Mouse (Mus musculus): ENCODE measurements around the gene 1700025G04Rik. TPM values are rescaled to one million over a fixed set of nuclear protein-coding genes. Genes with fewer than 3 reads are reported as not detected.
A peak's percentile ranks its signal among the peaks of the same experiment; 100 is the strongest.

1700025G04Rik gene
- polyA plus RNA-seq, 1 experiment from 2014 or later = 16.7 TPM

DNA sequence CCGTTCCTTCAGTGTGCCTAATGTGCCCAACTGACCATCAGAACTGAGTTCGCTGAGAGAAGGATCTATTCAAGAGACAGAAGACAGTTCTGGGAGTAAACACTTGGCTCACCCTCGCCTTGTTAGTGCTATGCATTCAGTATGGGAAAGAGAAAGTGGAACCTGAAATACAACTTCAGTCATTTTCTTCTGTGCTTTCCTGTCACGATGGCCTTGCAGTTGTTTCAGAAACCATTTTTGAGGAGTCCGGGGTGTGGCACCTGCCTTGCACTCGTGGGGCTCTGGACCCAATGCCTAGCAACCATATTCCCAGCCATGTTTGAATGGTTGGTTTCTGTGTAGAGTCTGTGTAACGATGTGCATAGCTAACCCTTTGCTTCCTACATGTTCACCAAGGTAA, 115.5 kb downstream of the 1700025G04Rik start:
- no peak overlapping the region for H3K4me2 ChIP-seq (ENCODE audit: low read depth, low read length)
- H3K27ac ChIP-seq (ENCODE audit: low read length) = no peak overlapping the region
- WGBS = 85% methylated on average over 7 of the region's 7 CpGs
- H3K27me3 ChIP-seq (ENCODE audit: control insufficient read depth, insufficient read depth, low read depth, low read length) = no peaks in the 10 kb centered on the region
- H3K9ac ChIP-seq (ENCODE audit: low read length) = no peak overlapping the region
- peaks cover 13% of the 10 kb centered on the region for H3K4me1 ChIP-seq (replicated peaks; ENCODE audit: control insufficient read depth, insufficient read depth, low read length)
- H3K36me3 ChIP-seq (ENCODE audit: control insufficient read depth, insufficient read depth, low read length) = no peaks in the 10 kb centered on the region
- no peak overlapping the region for H3K4me3 ChIP-seq (ENCODE audit: low read length)
- ATAC-seq (ENCODE audit: low read depth) = no peak
- no peaks in the 10 kb centered on the region for H3K9me3 ChIP-seq (ENCODE audit: control insufficient read depth, low read length)

DNA sequence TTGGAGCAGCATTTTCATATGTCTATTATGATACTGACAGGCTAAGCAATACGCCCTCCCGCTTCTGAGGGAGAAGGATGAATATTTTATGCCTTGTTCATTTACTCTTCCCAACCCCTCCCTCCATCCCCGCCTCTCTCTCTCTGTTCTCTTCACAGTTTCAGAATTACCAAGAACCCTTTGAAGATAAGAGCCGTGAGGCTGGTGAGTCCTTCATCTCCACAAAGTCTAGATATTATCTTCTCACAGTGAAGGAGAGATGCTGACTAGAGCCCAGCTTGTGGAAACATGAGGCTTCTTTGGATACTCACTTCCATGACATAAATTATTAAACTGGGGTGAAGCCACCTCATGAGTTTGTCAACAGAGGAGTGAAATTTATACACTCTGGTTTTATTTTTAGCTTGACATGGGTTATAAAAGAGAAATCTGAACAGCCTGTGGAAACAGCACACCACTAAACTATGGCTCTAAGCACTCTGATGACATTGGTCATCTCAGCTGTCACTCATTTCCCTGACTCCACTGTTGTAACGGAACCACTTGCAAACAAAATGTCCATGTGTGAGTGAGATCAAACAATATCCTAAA, 116.7 kb downstream of the 1700025G04Rik start:
- no peak overlapping the region for H3K4me3 ChIP-seq (ENCODE audit: low read length)
- H3K36me3 ChIP-seq (ENCODE audit: control insufficient read depth, insufficient read depth, low read length) = no peaks in the 10 kb centered on the region
- no peaks in the 10 kb centered on the region for H3K9me3 ChIP-seq (ENCODE audit: control insufficient read depth, low read length)
- no peak overlapping the region for H3K9ac ChIP-seq (ENCODE audit: low read length)
- H3K4me2 ChIP-seq (ENCODE audit: low read depth, low read length) = no peak overlapping the region
- 79% methylated on average over 5 of the region's 5 CpGs for WGBS
- peaks cover 13% of the 10 kb centered on the region for H3K4me1 ChIP-seq (replicated peaks; ENCODE audit: control insufficient read depth, insufficient read depth, low read length)
- H3K27ac ChIP-seq (ENCODE audit: low read length) = no peak overlapping the region
- ATAC-seq (ENCODE audit: low read depth) = no peak
- H3K27me3 ChIP-seq (ENCODE audit: control insufficient read depth, insufficient read depth, low read depth, low read length) = no peaks in the 10 kb centered on the region

DNA sequence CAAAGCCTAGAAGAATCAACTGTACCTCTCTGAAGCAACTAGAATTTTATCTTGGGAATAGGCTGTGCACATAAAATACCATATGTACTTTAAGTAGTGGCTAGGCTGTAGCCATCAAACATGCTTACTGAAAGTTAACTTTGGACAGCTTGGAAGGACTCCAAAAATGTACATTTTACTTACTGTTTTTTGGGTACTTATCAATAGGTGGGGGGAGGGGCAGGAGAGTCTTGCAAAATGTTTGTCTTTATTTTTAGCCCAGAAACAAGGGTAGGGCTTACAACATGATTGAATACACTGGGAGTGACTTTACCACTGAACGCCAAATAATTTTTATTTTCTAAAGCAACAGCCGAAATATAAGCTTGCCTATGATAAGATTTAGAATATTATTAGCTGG, 118.3 kb downstream of the 1700025G04Rik start:
- Histone ChIP-seq H3K27me3 (ENCODE audit: control insufficient read depth, insufficient read depth, low read depth, low read length) (no peaks in the 10 kb centered on the region), H3K4me3 (ENCODE audit: low read length) (no peak overlapping the region), H3K4me1 (replicated peaks; ENCODE audit: control insufficient read depth, insufficient read depth, low read length) (peaks cover 11% of the 10 kb centered on the region), H3K4me2 (ENCODE audit: low read depth, low read length) (no peak overlapping the region), H3K27ac (ENCODE audit: low read length) (no peak overlapping the region), H3K36me3 (ENCODE audit: control insufficient read depth, insufficient read depth, low read length) (no peaks in the 10 kb centered on the region), H3K9ac (ENCODE audit: low read length) (no peak overlapping the region), H3K9me3 (ENCODE audit: control insufficient read depth, low read length) (no peaks in the 10 kb centered on the region)
- WGBS = 76% methylated on average over 2 of the region's 2 CpGs
- ATAC-seq (ENCODE audit: low read depth) = peak; percentile 32; the same call in 1 of the 2 replicates

DNA sequence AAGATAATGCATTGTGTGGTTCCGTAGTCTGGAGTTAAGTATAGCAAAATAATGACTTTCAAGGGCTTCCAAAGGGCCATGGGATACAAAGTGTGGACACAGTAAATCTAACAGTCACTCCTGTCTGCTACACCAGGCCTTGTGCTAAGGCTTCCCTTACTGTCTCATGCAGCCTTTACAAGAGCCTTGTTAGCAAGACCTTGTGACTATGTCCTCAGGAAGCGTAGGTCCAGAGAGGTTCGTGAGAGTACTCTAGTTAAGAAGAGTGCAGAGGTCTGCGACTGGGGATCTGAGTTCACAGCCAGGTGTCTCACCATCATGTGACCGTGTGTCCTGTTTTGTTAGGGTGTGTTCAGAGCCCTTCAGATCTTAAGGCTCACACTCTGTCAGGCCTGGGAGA, 121.8 kb downstream of the 1700025G04Rik start:
- H3K27ac ChIP-seq (ENCODE audit: low read length) = no peak overlapping the region
- no peak for ATAC-seq (ENCODE audit: low read depth)
- no peaks in the 10 kb centered on the region for H3K36me3 ChIP-seq (ENCODE audit: control insufficient read depth, insufficient read depth, low read length)
- no peaks in the 10 kb centered on the region for H3K9me3 ChIP-seq (ENCODE audit: control insufficient read depth, low read length)
- no peak overlapping the region for H3K4me2 ChIP-seq (ENCODE audit: low read depth, low read length)
- no peaks in the 10 kb centered on the region; the same call in 1 of the 2 replicates for H3K4me1 ChIP-seq (replicated peaks; ENCODE audit: control insufficient read depth, insufficient read depth, low read length)
- 78% methylated on average over 5 of the region's 5 CpGs for WGBS
- H3K4me3 ChIP-seq (ENCODE audit: low read length) = no peak overlapping the region
- H3K9ac ChIP-seq (ENCODE audit: low read length) = no peak overlapping the region
- no peaks in the 10 kb centered on the region for H3K27me3 ChIP-seq (ENCODE audit: control insufficient read depth, insufficient read depth, low read depth, low read length)

DNA sequence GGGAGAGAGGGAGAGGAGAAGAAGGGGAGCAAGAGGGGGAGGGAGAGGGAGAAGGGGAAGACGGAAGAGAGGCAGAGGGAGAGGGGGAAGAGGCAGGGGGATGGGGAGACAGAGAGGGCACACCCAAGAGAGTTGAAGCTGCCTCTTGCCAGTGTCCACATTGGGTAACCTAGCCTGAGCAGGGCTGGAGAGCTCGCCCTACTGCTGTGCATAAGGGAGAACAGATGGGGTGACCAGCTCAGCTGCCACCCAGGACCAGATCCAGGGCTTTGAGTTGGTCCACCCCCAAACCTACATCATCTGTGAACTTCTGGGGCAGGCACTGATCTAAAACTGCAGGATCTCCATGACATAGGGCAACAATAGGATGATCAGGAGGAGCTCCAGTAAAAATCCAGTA, 125.1 kb downstream of the 1700025G04Rik start:
- no peak for ATAC-seq (ENCODE audit: low read depth)
- Histone ChIP-seq H3K27ac (ENCODE audit: low read length) (no peak overlapping the region), H3K4me1 (replicated peaks; ENCODE audit: control insufficient read depth, insufficient read depth, low read length) (no peaks in the 10 kb centered on the region), H3K36me3 (ENCODE audit: control insufficient read depth, insufficient read depth, low read length) (no peaks in the 10 kb centered on the region), H3K27me3 (ENCODE audit: control insufficient read depth, insufficient read depth, low read depth, low read length) (no peaks in the 10 kb centered on the region), H3K4me3 (ENCODE audit: low read length) (no peak overlapping the region), H3K9me3 (ENCODE audit: control insufficient read depth, low read length) (no peaks in the 10 kb centered on the region), H3K9ac (ENCODE audit: low read length) (no peak overlapping the region), H3K4me2 (ENCODE audit: low read depth, low read length) (no peak overlapping the region)
- 92% methylated on average over 2 of the region's 2 CpGs for WGBS

DNA sequence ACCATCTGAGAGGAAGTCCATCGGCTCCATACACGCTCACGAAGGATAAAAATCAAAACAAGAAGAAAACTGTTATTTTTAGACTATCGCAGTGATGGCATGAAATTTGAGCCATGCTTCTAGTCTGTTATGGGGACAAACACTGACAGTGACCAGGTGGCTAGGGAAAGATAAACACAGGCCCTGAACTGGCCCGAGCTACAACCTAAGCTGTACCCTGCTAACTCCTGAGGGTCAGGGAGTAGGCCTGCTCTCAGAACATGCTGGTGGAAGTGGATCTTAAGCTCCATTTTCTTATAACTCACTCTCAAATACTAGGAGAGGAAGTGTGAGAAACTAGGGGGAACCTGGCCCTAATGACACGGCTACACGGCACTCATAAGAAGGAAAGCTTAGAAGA, 126.7 kb downstream of the 1700025G04Rik start:
- WGBS = 59% methylated on average over 7 of the region's 7 CpGs
- Histone ChIP-seq H3K4me3 (ENCODE audit: low read length) (no peak overlapping the region), H3K27ac (ENCODE audit: low read length) (no peak overlapping the region), H3K27me3 (ENCODE audit: control insufficient read depth, insufficient read depth, low read depth, low read length) (no peaks in the 10 kb centered on the region), H3K9me3 (ENCODE audit: control insufficient read depth, low read length) (no peaks in the 10 kb centered on the region), H3K4me1 (replicated peaks; ENCODE audit: control insufficient read depth, insufficient read depth, low read length) (no peaks in the 10 kb centered on the region), H3K36me3 (ENCODE audit: control insufficient read depth, insufficient read depth, low read length) (no peaks in the 10 kb centered on the region), H3K9ac (ENCODE audit: low read length) (no peak overlapping the region), H3K4me2 (ENCODE audit: low read depth, low read length) (no peak overlapping the region)
- no peak for ATAC-seq (ENCODE audit: low read depth)

DNA sequence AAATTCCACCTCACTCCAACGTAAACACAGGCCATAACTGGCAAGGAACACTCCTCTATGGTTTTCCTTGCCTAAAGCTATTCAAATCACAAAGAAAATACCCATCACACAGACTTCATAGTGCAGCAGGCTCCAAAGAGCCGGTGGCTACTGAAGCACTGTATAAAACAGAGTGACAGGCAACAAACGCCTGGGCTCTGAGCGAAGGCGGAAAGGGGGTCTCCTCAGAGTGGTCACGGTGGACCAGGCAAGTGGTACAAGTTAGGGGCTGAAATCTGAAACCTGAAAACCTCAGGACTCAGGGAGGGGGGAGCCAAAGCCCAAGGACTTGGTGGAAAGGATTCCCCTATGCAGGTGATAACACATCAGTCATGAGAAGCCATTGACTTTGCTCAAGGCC, 127.8 kb downstream of the 1700025G04Rik start:
- H3K27me3 ChIP-seq (ENCODE audit: control insufficient read depth, insufficient read depth, low read depth, low read length) = no peaks in the 10 kb centered on the region
- peaks cover 4% of the 10 kb centered on the region; the same call in 1 of the 2 replicates for H3K4me1 ChIP-seq (replicated peaks; ENCODE audit: control insufficient read depth, insufficient read depth, low read length)
- H3K4me2 ChIP-seq (ENCODE audit: low read depth, low read length) = no peak overlapping the region
- no peak for ATAC-seq (ENCODE audit: low read depth)
- no peaks in the 10 kb centered on the region for H3K9me3 ChIP-seq (ENCODE audit: control insufficient read depth, low read length)
- 48% methylated on average over 6 of the region's 6 CpGs for WGBS
- H3K4me3 ChIP-seq (ENCODE audit: low read length) = no peak overlapping the region
- no peak overlapping the region for H3K27ac ChIP-seq (ENCODE audit: low read length)
- no peak overlapping the region for H3K9ac ChIP-seq (ENCODE audit: low read length)
- H3K36me3 ChIP-seq (ENCODE audit: control insufficient read depth, insufficient read depth, low read length) = no peaks in the 10 kb centered on the region

DNA sequence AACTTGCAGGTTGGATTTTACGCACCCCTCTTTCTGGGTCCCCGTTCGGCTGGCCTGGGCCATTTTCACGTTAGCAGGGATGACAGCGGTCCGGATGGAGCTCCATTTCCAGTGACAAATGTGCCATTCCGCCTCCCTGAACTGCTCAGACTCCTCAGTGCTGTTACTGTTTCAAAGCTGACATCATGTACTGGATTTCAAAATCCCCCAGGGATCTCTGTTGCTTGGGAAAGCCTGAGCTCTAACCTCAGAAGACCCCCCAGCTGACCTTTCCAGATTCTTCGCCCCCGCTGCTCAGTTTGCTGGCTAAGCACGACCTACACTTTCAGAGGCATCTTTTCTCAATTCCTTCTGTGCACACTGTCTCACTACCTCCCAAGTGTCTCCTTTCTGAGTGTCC, 128.7 kb downstream of the 1700025G04Rik start:
- Histone ChIP-seq H3K9ac (ENCODE audit: low read length) (no peak overlapping the region), H3K4me1 (replicated peaks; ENCODE audit: control insufficient read depth, insufficient read depth, low read length) (peaks cover 4% of the 10 kb centered on the region; the same call in 1 of the 2 replicates), H3K27me3 (ENCODE audit: control insufficient read depth, insufficient read depth, low read depth, low read length) (no peaks in the 10 kb centered on the region), H3K36me3 (ENCODE audit: control insufficient read depth, insufficient read depth, low read length) (no peaks in the 10 kb centered on the region), H3K27ac (ENCODE audit: low read length) (no peak overlapping the region), H3K9me3 (ENCODE audit: control insufficient read depth, low read length) (no peaks in the 10 kb centered on the region), H3K4me2 (ENCODE audit: low read depth, low read length) (no peak overlapping the region), H3K4me3 (ENCODE audit: low read length) (no peak overlapping the region)
- no peak for ATAC-seq (ENCODE audit: low read depth)
- WGBS = 78% methylated on average over 10 of the region's 10 CpGs

DNA sequence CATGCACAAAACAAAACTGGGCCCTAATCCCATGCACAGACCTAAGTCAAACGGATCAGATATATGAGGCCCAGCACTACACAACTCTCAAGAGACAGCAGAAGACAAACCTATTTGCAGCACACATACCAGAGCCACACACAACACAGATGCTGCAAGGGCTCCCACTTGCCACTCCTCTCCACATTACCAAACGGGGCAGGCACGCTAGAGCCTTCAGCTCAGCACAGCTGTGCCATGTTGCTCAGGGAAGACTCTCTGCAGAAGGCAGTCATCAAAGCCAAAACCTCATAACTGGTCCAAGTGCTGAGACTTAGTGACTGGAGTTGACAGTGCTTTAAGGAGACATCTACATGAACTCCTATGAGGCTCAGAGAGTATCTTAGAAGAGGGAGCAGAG, 130.9 kb downstream of the 1700025G04Rik start:
- Histone ChIP-seq H3K9ac (ENCODE audit: low read length) (no peak overlapping the region), H3K27ac (ENCODE audit: low read length) (no peak overlapping the region), H3K4me2 (ENCODE audit: low read depth, low read length) (no peak overlapping the region), H3K36me3 (ENCODE audit: control insufficient read depth, insufficient read depth, low read length) (no peaks in the 10 kb centered on the region), H3K4me3 (ENCODE audit: low read length) (no peak overlapping the region), H3K9me3 (ENCODE audit: control insufficient read depth, low read length) (no peaks in the 10 kb centered on the region), H3K4me1 (replicated peaks; ENCODE audit: control insufficient read depth, insufficient read depth, low read length) (peaks cover 4% of the 10 kb centered on the region; the same call in 1 of the 2 replicates), H3K27me3 (ENCODE audit: control insufficient read depth, insufficient read depth, low read depth, low read length) (no peaks in the 10 kb centered on the region)
- 64% methylated on average over 3 of the region's 3 CpGs for WGBS
- no peak for ATAC-seq (ENCODE audit: low read depth)

DNA sequence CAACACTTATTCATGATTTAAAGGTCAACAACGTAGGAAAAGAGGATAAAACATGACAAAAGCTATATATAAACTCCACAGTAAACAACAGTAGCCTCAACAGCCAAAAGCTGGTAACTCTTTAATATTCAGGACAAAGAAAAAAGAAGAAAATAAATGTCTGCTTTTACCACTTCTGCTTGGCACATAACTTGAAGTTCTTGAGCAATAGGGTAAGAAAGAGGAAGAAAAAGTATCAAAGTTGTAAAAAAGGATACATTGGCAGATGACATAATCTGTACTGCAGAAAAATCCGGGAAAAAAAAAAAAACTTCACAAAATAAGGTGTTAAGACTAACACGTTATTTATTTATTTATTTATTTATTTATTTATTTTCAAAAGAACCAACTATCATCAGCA, 131.5 kb downstream of the 1700025G04Rik start:
- Histone ChIP-seq H3K4me1 (replicated peaks; ENCODE audit: control insufficient read depth, insufficient read depth, low read length) (peaks cover 6% of the 10 kb centered on the region; the same call in 1 of the 2 replicates), H3K9ac (ENCODE audit: low read length) (no peak overlapping the region), H3K4me3 (ENCODE audit: low read length) (no peak overlapping the region), H3K4me2 (ENCODE audit: low read depth, low read length) (no peak overlapping the region), H3K9me3 (ENCODE audit: control insufficient read depth, low read length) (no peaks in the 10 kb centered on the region), H3K27ac (ENCODE audit: low read length) (no peak overlapping the region), H3K36me3 (ENCODE audit: control insufficient read depth, insufficient read depth, low read length) (no peaks in the 10 kb centered on the region), H3K27me3 (ENCODE audit: control insufficient read depth, insufficient read depth, low read depth, low read length) (no peaks in the 10 kb centered on the region)
- WGBS = 63% methylated on average over 3 of the region's 3 CpGs
- ATAC-seq (ENCODE audit: low read depth) = no peak

All from lung, embryonic 16.5 days (tissue).